Mouse (Mus musculus): ENCODE data around the gene Trpm8. TPM values are rescaled to one million over a fixed set of nuclear protein-coding genes. Genes with fewer than 3 reads are reported as not detected.

Gene Trpm8
- polyA plus RNA-seq, 1 experiment from 2014 or later, result not detected

- H3K4me2 ChIP-seq (replicated peaks), result no peak overlapping the region
- H3K36me3 ChIP-seq, result no peaks in the 10 kb centered on the region
- H3K4me1 ChIP-seq, result no peaks in the 10 kb centered on the region
- ATAC-seq (ENCODE audit: low FRiP score, low read depth), result no peak
- H3K27me3 ChIP-seq, result no peaks in the 10 kb centered on the region
- no peak overlapping the region for H3K4me3 ChIP-seq
- no peak overlapping the region for H3K9ac ChIP-seq (replicated peaks)
- H3K27ac ChIP-seq (replicated peaks), result no peak overlapping the region
- WGBS, result 61% methylated on average over 3 of the region's 3 CpGs
- H3K9me3 ChIP-seq, result peaks cover 55% of the 10 kb centered on the region
These were observed 4.8 kb downstream of the Trpm8 start for GRCm38 (mm10) chr1:88282301-88282700.

- H3K4me2 ChIP-seq (replicated peaks), result no peak overlapping the region
- no peaks in the 10 kb centered on the region for H3K4me1 ChIP-seq
- 81% methylated on average over 15 of the region's 15 CpGs for whole genome bisulfite sequencing
- no peak for ATAC-seq (ENCODE audit: low FRiP score, low read depth)
- no peak overlapping the region for H3K27ac ChIP-seq (replicated peaks)
- no peaks in the 10 kb centered on the region for H3K27me3 ChIP-seq
- H3K9ac ChIP-seq (replicated peaks), result no peak overlapping the region
- H3K4me3 ChIP-seq, result no peak overlapping the region
- peaks cover 67% of the 10 kb centered on the region for H3K9me3 ChIP-seq
- no peaks in the 10 kb centered on the region for H3K36me3 ChIP-seq
These were observed 6.1 kb downstream of the Trpm8 start for GRCm38 (mm10) chr1:88283376-88284227.

GRCm38 (mm10) chr1:88284228-88284945 lies 6.9 kb downstream of the Trpm8 start:
- Histone ChIP-seq H3K9ac (replicated peaks) (no peak overlapping the region), H3K36me3 (no peaks in the 10 kb centered on the region), H3K27ac (replicated peaks) (no peak overlapping the region), H3K27me3 (no peaks in the 10 kb centered on the region), H3K4me2 (replicated peaks) (no peak overlapping the region), H3K9me3 (peaks cover 72% of the 10 kb centered on the region), H3K4me3 (no peak overlapping the region), H3K4me1 (no peaks in the 10 kb centered on the region)
- ATAC-seq (ENCODE audit: low FRiP score, low read depth), result peak; percentile 28
- 65% methylated on average over 10 of the region's 10 CpGs for WGBS

GRCm38 (mm10) chr1:88284946-88285320 lies 7.5 kb downstream of the Trpm8 start:
- Histone ChIP-seq H3K4me2 (replicated peaks) (no peak overlapping the region), H3K9me3 (peaks cover 76% of the 10 kb centered on the region), H3K27ac (replicated peaks) (no peak overlapping the region), H3K4me3 (no peak overlapping the region), H3K27me3 (no peaks in the 10 kb centered on the region), H3K4me1 (no peaks in the 10 kb centered on the region), H3K9ac (replicated peaks) (no peak overlapping the region), H3K36me3 (no peaks in the 10 kb centered on the region)
- peak; percentile 10 for ATAC-seq (ENCODE audit: low FRiP score, low read depth)
- 63% methylated on average over 7 of the region's 7 CpGs for WGBS

- no peaks in the 10 kb centered on the region for H3K27me3 ChIP-seq
- no peak overlapping the region for H3K4me2 ChIP-seq (replicated peaks)
- H3K27ac ChIP-seq (replicated peaks), result no peak overlapping the region
- no peaks in the 10 kb centered on the region for H3K36me3 ChIP-seq
- WGBS, result 69% methylated on average over 5 of the region's 5 CpGs
- H3K9ac ChIP-seq (replicated peaks), result no peak overlapping the region
- no peaks in the 10 kb centered on the region for H3K4me1 ChIP-seq
- H3K9me3 ChIP-seq, result peaks cover 83% of the 10 kb centered on the region
- H3K4me3 ChIP-seq, result no peak overlapping the region
- ATAC-seq (ENCODE audit: low FRiP score, low read depth), result no peak
These were observed 8.2 kb downstream of the Trpm8 start for GRCm38 (mm10) chr1:88285652-88286051.

GRCm38 (mm10) chr1:88286136-88286845 lies 8.8 kb downstream of the Trpm8 start:
- H3K9ac ChIP-seq (replicated peaks), result no peak overlapping the region
- no peaks in the 10 kb centered on the region for H3K36me3 ChIP-seq
- no peaks in the 10 kb centered on the region for H3K27me3 ChIP-seq
- WGBS, result 82% methylated on average over 15 of the region's 15 CpGs
- no peak overlapping the region for H3K4me2 ChIP-seq (replicated peaks)
- no peak for ATAC-seq (ENCODE audit: low FRiP score, low read depth)
- no peak overlapping the region for H3K27ac ChIP-seq (replicated peaks)
- no peak overlapping the region for H3K4me3 ChIP-seq
- H3K9me3 ChIP-seq, result peaks cover 85% of the 10 kb centered on the region
- no peaks in the 10 kb centered on the region for H3K4me1 ChIP-seq

GRCm38 (mm10) chr1:88286887-88287696 lies 9.6 kb downstream of the Trpm8 start:
- WGBS, result 72% methylated on average over 13 of the region's 13 CpGs
- Histone ChIP-seq H3K4me1 (no peaks in the 10 kb centered on the region), H3K9me3 (peaks cover 88% of the 10 kb centered on the region), H3K36me3 (no peaks in the 10 kb centered on the region), H3K4me2 (replicated peaks) (no peak overlapping the region), H3K27me3 (no peaks in the 10 kb centered on the region), H3K9ac (replicated peaks) (no peak overlapping the region), H3K27ac (replicated peaks) (no peak overlapping the region), H3K4me3 (no peak overlapping the region)
- no peak for ATAC-seq (ENCODE audit: low FRiP score, low read depth)

GRCm38 (mm10) chr1:88287697-88287980 lies 10.2 kb downstream of the Trpm8 start:
- Histone ChIP-seq H3K4me3 (no peak overlapping the region), H3K4me1 (no peaks in the 10 kb centered on the region), H3K4me2 (replicated peaks) (no peak overlapping the region), H3K27ac (replicated peaks) (no peak overlapping the region), H3K27me3 (no peaks in the 10 kb centered on the region), H3K9ac (replicated peaks) (no peak overlapping the region), H3K9me3 (peaks cover 85% of the 10 kb centered on the region), H3K36me3 (no peaks in the 10 kb centered on the region)
- no peak for ATAC-seq (ENCODE audit: low FRiP score, low read depth)
- WGBS, result 40% methylated on average over 5 of the region's 5 CpGs

GRCm38 (mm10) chr1:88288056-88288788 lies 10.8 kb downstream of the Trpm8 start:
- Histone ChIP-seq H3K9me3 (peaks cover 81% of the 10 kb centered on the region), H3K27me3 (no peaks in the 10 kb centered on the region), H3K4me3 (no peak overlapping the region), H3K9ac (replicated peaks) (no peak overlapping the region), H3K4me2 (replicated peaks) (no peak overlapping the region), H3K36me3 (no peaks in the 10 kb centered on the region), H3K4me1 (no peaks in the 10 kb centered on the region), H3K27ac (replicated peaks) (no peak overlapping the region)
- no peak for ATAC-seq (ENCODE audit: low FRiP score, low read depth)
- 43% methylated on average over 3 of the region's 3 CpGs for WGBS

GRCm38 (mm10) chr1:88288789-88289127 lies 11.3 kb downstream of the Trpm8 start:
- Histone ChIP-seq H3K27me3 (no peaks in the 10 kb centered on the region), H3K4me3 (no peak overlapping the region), H3K36me3 (no peaks in the 10 kb centered on the region), H3K4me1 (no peaks in the 10 kb centered on the region), H3K9me3 (peaks cover 75% of the 10 kb centered on the region), H3K27ac (replicated peaks) (no peak overlapping the region), H3K9ac (replicated peaks) (no peak overlapping the region), H3K4me2 (replicated peaks) (no peak overlapping the region)
- 73% methylated on average over 3 of the region's 3 CpGs for WGBS
- ATAC-seq (ENCODE audit: low FRiP score, low read depth), result no peak

- no peaks in the 10 kb centered on the region for H3K36me3 ChIP-seq
- H3K27ac ChIP-seq (replicated peaks), result no peak overlapping the region
- H3K27me3 ChIP-seq, result no peaks in the 10 kb centered on the region
- no peak overlapping the region for H3K4me2 ChIP-seq (replicated peaks)
- H3K9me3 ChIP-seq, result peaks cover 72% of the 10 kb centered on the region
- ATAC-seq (ENCODE audit: low FRiP score, low read depth), result no peak
- no peaks in the 10 kb centered on the region for H3K4me1 ChIP-seq
- no peak overlapping the region for H3K9ac ChIP-seq (replicated peaks)
- no peak overlapping the region for H3K4me3 ChIP-seq
- WGBS, result 40% methylated on average over 2 of the region's 2 CpGs
These were observed 11.7 kb downstream of the Trpm8 start for GRCm38 (mm10) chr1:88289152-88289551.
